Mouse (Mus musculus) gastrocnemius, postnatal 36 days (tissue): ENCODE data around the gene Tbpl1. TPM values are rescaled to one million over a fixed set of nuclear protein-coding genes. Genes with fewer than 3 reads are reported as not detected.

Source experiments
- microRNA-seq, 2 experiments: library from miRNA; unstranded; fragments of <30 nt; microRNA quantifications; one replicate each; pipeline ENCODE4 v1.2.0; 2021
- total RNA-seq, 2 experiments: library from RNA; stranded (reverse); gene quantifications; 2 replicates each; pipeline ENCODE4 v1.2.3; 2021

The Tbpl1 gene
- total RNA-seq, 2 experiments from 2014 or later: 16.9 to 19.6 TPM

Small RNA genes within 50 kb of the gene (microRNA-seq; reads per million reads assigned to microRNA genes)
- 0 reads per million in 2 experiments for gene Mir7663

Other genes starting within 250 kb of the Tbpl1 start
- gene Slc2a12, start 86.9 kb downstream of the Tbpl1 start, total RNA-seq: 10 to 100 TPM; 11.5 to 14.4 TPM
- not detected for gene Tcf21, start 88.2 kb upstream of the Tbpl1 start, total RNA-seq